ENCODE assay signal across 8 mouse cellular contexts in genomic region chr2:60722514-60722913, GRCm38 (mm10). TPM values are rescaled to one million over a fixed set of nuclear protein-coding genes. Genes with fewer than 3 reads are reported as not detected.
DNase-seq lines count a peak whose midpoint lies in the region; ATAC-seq and TF ChIP-seq lines count a peak whose summit lies in the region.

Itgb6 (minus strand) TSS chr2:60722643.

- no peaks in the 10 kb centered on the region for H3K27me3 ChIP-seq in cerebellum, adult 2 months (ENCODE audit: control insufficient read depth, insufficient read depth, low read length)

- no peak for TF ChIP-seq POLR2A in cerebellum, adult 2 months (IDR thresholded peaks at IDR 0.05; ENCODE audit: borderline replicate concordance, insufficient read depth, low read length)

- WGBS in cerebellum, adult 2 months = 12% methylated on average over 14 of the region's 14 CpGs

- TF ChIP-seq CTCF in cerebellum, adult 2 months (IDR thresholded peaks at IDR 0.05; ENCODE audit: borderline replicate concordance, insufficient read depth, low read depth, low read length) = no peak
- peak; percentile 21; the same call in 1 of the 2 replicates for TF ChIP-seq CTCF in layer of hippocampus, adult 2 months (conservative IDR thresholded peaks at IDR 0.05)

- no peak for ATAC-seq in cerebellum, adult (ENCODE audit: insufficient number of reproducible peaks, low FRiP score, low TSS enrichment)

- DNase-seq in cerebellum, adult 2 months = peak; percentile 23 to 26
- DNase-seq in adipocyte (ENCODE audit: low spot score) = peak; percentile 49
- peak in 1 of 2 experiments; percentile 45 for DNase-seq in gastrocnemius, postnatal 4 days (ENCODE audit: low spot score in 2 of 2)
- peak; percentile 50 to 82 for DNase-seq in layer of hippocampus, adult 2 months (ENCODE audit: low spot score in 2 of 2)
- DNase-seq in right cerebral cortex, adult 18-20 months = peak; percentile 66
- no peak for DNase-seq in urinary bladder, postnatal 4 days (ENCODE audit: low spot score in 2 of 2)
- no peak for DNase-seq in retina, postnatal 1 day

- peaks cover 4% of the 10 kb centered on the region; the same call in 1 of the 2 replicates for H3K4me1 ChIP-seq in cerebellum, adult 2 months (ENCODE audit: control insufficient read depth, insufficient read depth, low read length)

- H3K27ac ChIP-seq in cerebellum, adult 2 months (ENCODE audit: insufficient read depth, low read length) = no peak within 1 kb of the TSS
- no peak within 1 kb of the TSS for H3K27ac ChIP-seq in layer of hippocampus, adult 2 months

- H3K4me3 ChIP-seq in cerebellum, adult 2 months (replicated peaks; ENCODE audit: insufficient read depth, low read depth, low read length) = no peak within 1 kb of the TSS
- H3K4me3 ChIP-seq in layer of hippocampus, adult 2 months = no peak within 1 kb of the TSS; the same call in 1 of the 2 replicates

RNA-seq across cellular contexts. Expression of gene Itgb6, which starts in this region (rescaled TPM):
- 0.19 and 0.28 TPM in 2 replicates for polyA plus RNA-seq in cerebellum, adult 2 months (2012; rRNA removed)
- total RNA-seq in gastrocnemius, postnatal 4 days (2021) = 10 to 100 TPM; 35.8 to 36.2 TPM
- not detected for total RNA-seq in layer of hippocampus, adult 2 months (2021)

Comparison
In these comparisons a context has a peak if more than half of its experiments do, and no peak if none do; other contexts are left out.
1. RNA of gene Itgb6 (total RNA-seq): 35.8 to 36.2 TPM in gastrocnemius, postnatal 4 days; not detected in layer of hippocampus, adult 2 months; every median in the first group is over 10 times any median in the second.
2. Peak in DNase-seq in cerebellum, adult 2 months; RNA of the gene not detected or under 1 TPM.
3. Peak in DNase-seq in layer of hippocampus, adult 2 months; RNA of the gene not detected or under 1 TPM.
4. DNase-seq: peak in adipocyte (single experiment) and right cerebral cortex, adult 18-20 months (single experiment); none in urinary bladder, postnatal 4 days (0 of 2) and retina, postnatal 1 day (single experiment).